Mouse (Mus musculus) CD4-positive naive resting alpha-beta T cell, adult 76 days (primary cell): ENCODE data around the gene Olfr155. TPM values are rescaled to one million over a fixed set of nuclear protein-coding genes. Genes with fewer than 3 reads are reported as not detected.

ENCODE experiments used
- total RNA-seq: library from RNA; stranded (reverse); gene quantifications from one replicate; pipeline ENCODE4 v1.2.4, GENCODE M21; 2023

The Olfr155 gene
- not detected for total RNA-seq

DNA sequence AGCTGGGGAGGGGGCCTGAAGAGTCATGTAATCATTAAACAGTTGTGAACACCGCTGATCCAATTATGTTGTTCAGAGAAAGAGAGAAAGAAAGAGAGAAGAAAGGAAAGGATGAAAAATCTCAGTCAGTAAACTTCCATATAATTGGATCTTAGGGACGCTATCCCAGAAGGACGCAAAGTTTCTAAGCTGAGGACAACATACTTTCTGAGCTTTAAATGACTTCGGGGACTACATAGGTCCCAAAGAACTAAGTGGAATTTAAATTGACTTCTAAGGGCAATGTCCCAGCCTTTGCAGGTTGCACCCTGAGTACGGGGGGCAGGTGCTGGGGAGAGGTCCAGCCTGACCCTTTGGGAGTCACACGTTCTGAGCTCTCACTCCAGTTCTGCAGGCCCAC, at the start of gene Olfr155:
Gene Olfr155 (plus strand): TSS at position 301 of the 400 bp plus-strand sequence.

GRCm38 (mm10) chr4:43823845-43824337, 27.5 kb upstream of the Olfr155 start, which contains the start of gene Olfr156:
Gene Olfr156 (minus strand): TSS chr4:43823895.

DNA sequence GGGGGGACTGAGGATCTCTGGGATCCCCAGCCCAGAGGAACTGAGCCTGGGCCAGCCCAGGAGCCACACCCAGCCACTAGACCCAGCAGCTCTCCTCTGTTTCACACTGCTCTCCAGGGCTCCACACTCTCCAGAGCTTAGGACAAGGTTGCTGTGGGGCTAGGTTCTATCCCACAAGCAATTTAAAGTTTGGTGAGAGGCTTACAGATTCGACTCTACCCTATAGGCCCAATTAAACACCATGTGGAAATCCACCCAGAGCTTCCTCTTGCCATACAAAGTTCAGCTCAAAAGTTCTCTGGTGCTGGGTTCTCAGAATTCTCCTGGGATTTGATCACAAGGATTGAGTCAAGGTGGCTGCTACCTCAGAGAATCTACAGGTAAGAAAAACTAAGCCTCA, 11.3 kb upstream of the Olfr155 start, which contains the start of gene Olfr157:
Gene Olfr157 (minus strand): TSS at position 101 of the 400 bp plus-strand sequence.

GRCm38 (mm10) chr4:43875160-43875918, 24.0 kb downstream of the Olfr155 start, which contains the start of gene Reck:
Gene Reck (plus strand): TSS chr4:43875530.

Other genes starting within 250 kb of the Olfr155 start
- not detected for gene Npr2, start 219.6 kb upstream of the Olfr155 start, total RNA-seq
- gene Spag8, start 198.0 kb upstream of the Olfr155 start, total RNA-seq: 0.62 TPM
- gene Hint2, start 195.1 kb upstream of the Olfr155 start, total RNA-seq: 17.1 TPM
- gene Tmem8b, start 182.6 kb upstream of the Olfr155 start, total RNA-seq: 4.6 TPM
- gene Fam221b, start 182.4 kb upstream of the Olfr155 start, total RNA-seq: not detected
- gene Olfr70, start 150.8 kb upstream of the Olfr155 start, total RNA-seq: not detected
- gene Olfr71, start 141.3 kb upstream of the Olfr155 start, total RNA-seq: not detected
- not detected for gene Hrct1, start 124.4 kb upstream of the Olfr155 start, total RNA-seq
- not detected for gene Spaar, start 121.5 kb upstream of the Olfr155 start, total RNA-seq
- not detected for gene Olfr159, start 80.6 kb upstream of the Olfr155 start, total RNA-seq
- not detected for gene Olfr156, start 27.7 kb upstream of the Olfr155 start, total RNA-seq
- gene Olfr157, start 11.4 kb upstream of the Olfr155 start, total RNA-seq: not detected
- 3.0 TPM for gene Reck, start 24.0 kb downstream of the Olfr155 start, total RNA-seq
- gene Glipr2, start 105.8 kb downstream of the Olfr155 start, total RNA-seq: 30.3 TPM
- 0.29 TPM for gene Ccin, start 131.9 kb downstream of the Olfr155 start, total RNA-seq
- gene Clta, start 152.9 kb downstream of the Olfr155 start, total RNA-seq: 136 TPM
- 45.4 TPM for gene Gne, start 232.6 kb downstream of the Olfr155 start, total RNA-seq